Mouse (Mus musculus) retina, embryonic 14.5 days (tissue): ENCODE data around the gene Abcc12.
A peak's percentile ranks its signal among the peaks of the same experiment; 100 is the strongest.

ENCODE experiments used
- DNase-seq: peaks from one replicate; pipeline ENCODE4 v3.0.0-alpha.2; 2015; ENCODE audit warnings: low spot score

Abcc12 gene

GRCm38 (mm10) chr8:86580458-86580857 lies at the start of gene Abcc12:
Gene Abcc12 (minus strand): TSS chr8:86580686.
- no peak for DNase-seq

GRCm38 (mm10) chr8:86630212-86630611 lies 49.7 kb upstream of the Abcc12 start:
- DNase-seq: no peak

GRCm38 (mm10) chr8:86624915-86625314 lies 44.4 kb upstream of the Abcc12 start:
- no peak for DNase-seq

GRCm38 (mm10) chr8:86623911-86624731 lies 43.6 kb upstream of the Abcc12 start, which contains the start of gene Lonp2:
Gene Lonp2 (plus strand): TSS chr8:86624043.
- DNase-seq: peak; percentile 98

- no peak for DNase-seq
Observed at GRCm38 (mm10) chr8:86623551-86623910, 43.0 kb upstream of the Abcc12 start.

GRCm38 (mm10) chr8:86617759-86618387 lies 37.4 kb upstream of the Abcc12 start:
- DNase-seq: no peak

- DNase-seq: no peak
Observed at GRCm38 (mm10) chr8:86615095-86615769, 34.7 kb upstream of the Abcc12 start.

GRCm38 (mm10) chr8:86613798-86614197 lies 33.3 kb upstream of the Abcc12 start:
- no peak for DNase-seq

GRCm38 (mm10) chr8:86604676-86605075 lies 24.2 kb upstream of the Abcc12 start:
- no peak for DNase-seq

GRCm38 (mm10) chr8:86603174-86603573 lies 22.7 kb upstream of the Abcc12 start:
- DNase-seq: no peak

GRCm38 (mm10) chr8:86600311-86600710 lies 19.8 kb upstream of the Abcc12 start:
- no peak for DNase-seq

GRCm38 (mm10) chr8:86599299-86599698 lies 18.8 kb upstream of the Abcc12 start:
- DNase-seq: no peak

- DNase-seq: no peak
Observed at GRCm38 (mm10) chr8:86597681-86598080, 17.2 kb upstream of the Abcc12 start.

GRCm38 (mm10) chr8:86595671-86596070 lies 15.2 kb upstream of the Abcc12 start:
- DNase-seq: no peak

- no peak for DNase-seq
Observed at GRCm38 (mm10) chr8:86594159-86594796, 13.8 kb upstream of the Abcc12 start.

GRCm38 (mm10) chr8:86593099-86593498 lies 12.6 kb upstream of the Abcc12 start:
- no peak for DNase-seq

- no peak for DNase-seq
Observed at GRCm38 (mm10) chr8:86588338-86588737, 7.9 kb upstream of the Abcc12 start.

- no peak for DNase-seq
Observed at GRCm38 (mm10) chr8:86586642-86587041, 6.2 kb upstream of the Abcc12 start.

GRCm38 (mm10) chr8:86586058-86586457 lies 5.6 kb upstream of the Abcc12 start:
- no peak for DNase-seq

- peak; percentile 93 for DNase-seq
Observed at GRCm38 (mm10) chr8:86585532-86585931, 5.0 kb upstream of the Abcc12 start.

- peak; percentile 93 for DNase-seq
Observed at GRCm38 (mm10) chr8:86585118-86585517, 4.6 kb upstream of the Abcc12 start.

GRCm38 (mm10) chr8:86581921-86582331 lies 1.4 kb upstream of the Abcc12 start:
- peak; percentile 36 for DNase-seq
